Mouse (Mus musculus) G1E (cell line): ENCODE measurements at regions not wholly inside any gene's neighbourhood (a gene's known extent, or its start where the extent isn't known, plus 50 kb on each side); places are given as distances from the start of the nearest gene placed in this dataset.

Source experiments
- CTCF ChIP-seq: IDR thresholded peaks from 2 replicates; pipeline ENCODE4 v1.5.1; 2012; ENCODE audit warnings: low read depth, low read length, inconsistent platforms, mixed read lengths
- GATA1 ChIP-seq: IDR thresholded peaks from 2 replicates; pipeline ENCODE4 v1.6.1; 2012; ENCODE audit warnings: borderline replicate concordance, low read length, inconsistent platforms, mixed read lengths
- GATA2 ChIP-seq: IDR thresholded peaks from 2 replicates; pipeline ENCODE4 v1.6.1; 2012; ENCODE audit warnings: low read depth, low read length, inconsistent platforms, borderline replicate concordance
- POLR2AphosphoS5 ChIP-seq: IDR thresholded peaks from 2 replicates; pipeline ENCODE4 v1.6.1; 2012; ENCODE audit warnings: low read depth, low read length, inconsistent platforms; ENCODE audit not compliant: insufficient replicate concordance
- TAL1 ChIP-seq: conservative IDR thresholded peaks from 2 replicates; pipeline ENCODE4 v1.6.1; 2012; ENCODE audit warnings: low read depth, low read length, inconsistent platforms, mixed read lengths

GRCm38 (mm10) chr4:110121447-110121846, 143.6 kb downstream of the Dmrta2 start:
- no peak for TF ChIP-seq CTCF
- TF ChIP-seq TAL1: no peak
- no peak for TF ChIP-seq GATA1
- no peak for TF ChIP-seq POLR2AphosphoS5
- no peak for TF ChIP-seq GATA2
